Mouse (Mus musculus) heart, embryonic 16.5 days (tissue): ENCODE data around the gene Ppfibp1. TPM values are rescaled to one million over a fixed set of nuclear protein-coding genes. Genes with fewer than 3 reads are reported as not detected.

Source experiments
- ATAC-seq: fragments of 200-750 bp; cut with Nextera tagmentation; replicated peaks from 2 replicates; pipeline ENCODE4 v1.8.0; 2017; ENCODE audit warnings: moderate number of reproducible peaks; ENCODE audit not compliant: insufficient read depth, low FRiP score; ENCODE audit errors: extremely low read depth
- H3K27ac ChIP-seq: fragments of 300-500 bp; sonication (generic); 2 replicates; pipeline ENCODE4 v1.5.1; 2014; ENCODE audit warnings: mild to moderate bottlenecking, low read length, control low read depth, moderate library complexity
- H3K27me3 ChIP-seq: fragments of 300-500 bp; sonication (generic); 2 replicates; pipeline ENCODE4 v1.6.1; 2014; ENCODE audit warnings: low read length, mixed read lengths; ENCODE audit not compliant: control insufficient read depth, insufficient read depth
- H3K36me3 ChIP-seq: fragments of 300-500 bp; sonication (generic); 2 replicates; pipeline ENCODE4 v1.6.1; 2014; ENCODE audit not compliant: control insufficient read depth, insufficient read depth
- H3K4me1 ChIP-seq: fragments of 300-500 bp; sonication (generic); 2 replicates; pipeline ENCODE4 v1.6.1; 2014; ENCODE audit warnings: low read length, mixed read lengths; ENCODE audit not compliant: control insufficient read depth, insufficient read depth
- H3K4me2 ChIP-seq: fragments of 300-500 bp; sonication (generic); 2 replicates; pipeline ENCODE4 v1.6.1; 2014; ENCODE audit warnings: low read depth, mild to moderate bottlenecking, control low read depth, low read length
- H3K4me3 ChIP-seq: fragments of 300-500 bp; sonication (generic); 2 replicates; pipeline ENCODE4 v1.5.1; 2014; ENCODE audit warnings: mild to moderate bottlenecking, control low read depth, low read length
- H3K9ac ChIP-seq: fragments of 300-500 bp; sonication (generic); 2 replicates; pipeline ENCODE4 v1.6.1; 2014; ENCODE audit warnings: low read length, control low read depth
- H3K9me3 ChIP-seq: fragments of 300-500 bp; sonication (generic); replicated peaks from 2 replicates; pipeline ENCODE4 v1.6.1; 2016; ENCODE audit warnings: low read length; ENCODE audit not compliant: control insufficient read depth
- WGBS: fragments of 180-500 bp; shearing (Covaris S2); extraction: QIAGEN DNeasy Blood & Tissue Kit; methylation state at CpG from one replicate; pipeline ENCODE4 v1.1.7; 2014; 5-methylcytosine and 5-hydroxymethylcytosine counted together
- polyA plus RNA-seq: library from polyadenylated mRNA; unstranded; fragments of >200 nt; fragmentation: Nextera tagmentation; extraction: Ambion mirVana; gene quantifications from 2 replicates; pipeline ENCODE4 v1.2.1, GENCODE M21; 2015

Gene Ppfibp1
- polyA plus RNA-seq, 1 experiment from 2014 or later, result 49.8 TPM

- Histone ChIP-seq H3K9me3 (no peaks in the 10 kb centered on the region), H3K36me3 (0 out of 2 replicates have a peak, but pooled peaks cover 2% of the 10 kb centered on the region), H3K27ac (peak overlapping the region; percentile 21; the same call in 1 of the 2 replicates), H3K9ac (no peak overlapping the region), H3K4me3 (no peak overlapping the region), H3K4me1 (peaks cover 38% of the 10 kb centered on the region), H3K4me2 (no peak overlapping the region), H3K27me3 (no peaks in the 10 kb centered on the region)
- ATAC-seq, result no peak
- WGBS, result 58% methylated on average over 8 of the region's 8 CpGs
Measured at GRCm38 (mm10) chr6:146976446-146976845, 88.2 kb downstream of the Ppfibp1 start.

GRCm38 (mm10) chr6:146978691-146979114 lies 90.4 kb downstream of the Ppfibp1 start:
- WGBS, result 50% methylated on average over 5 of the region's 5 CpGs
- Histone ChIP-seq H3K27ac (peak overlapping the region; percentile 88; the same call in 1 of the 2 replicates), H3K4me2 (no peak overlapping the region), H3K4me1 (peaks cover 31% of the 10 kb centered on the region), H3K36me3 (0 out of 2 replicates have a peak, but pooled peaks cover 2% of the 10 kb centered on the region), H3K9ac (no peak overlapping the region), H3K4me3 (no peak overlapping the region), H3K27me3 (no peaks in the 10 kb centered on the region), H3K9me3 (no peaks in the 10 kb centered on the region)
- no peak for ATAC-seq

- no peak; the same call in 1 of the 2 replicates for ATAC-seq
- Histone ChIP-seq H3K9me3 (no peaks in the 10 kb centered on the region), H3K4me2 (peak overlapping the region; percentile 17; the same call in 1 of the 2 replicates), H3K36me3 (0 out of 2 replicates have a peak, but pooled peaks cover 2% of the 10 kb centered on the region), H3K9ac (peak overlapping the region; percentile 5; the same call in 1 of the 2 replicates), H3K27me3 (no peaks in the 10 kb centered on the region), H3K4me1 (peaks cover 31% of the 10 kb centered on the region), H3K27ac (peak overlapping the region; percentile 88), H3K4me3 (no peak overlapping the region)
- 63% methylated on average over 1 of the region's 1 CpGs for WGBS
Measured at GRCm38 (mm10) chr6:146979115-146979744, 90.9 kb downstream of the Ppfibp1 start.

GRCm38 (mm10) chr6:146979953-146980352 lies 91.7 kb downstream of the Ppfibp1 start:
- Histone ChIP-seq H3K9me3 (no peaks in the 10 kb centered on the region), H3K9ac (no peak overlapping the region; the same call in 1 of the 2 replicates), H3K27me3 (no peaks in the 10 kb centered on the region), H3K4me1 (peaks cover 35% of the 10 kb centered on the region), H3K4me2 (no peak overlapping the region), H3K4me3 (no peak overlapping the region), H3K27ac (peak overlapping the region; percentile 88), H3K36me3 (0 out of 2 replicates have a peak, but pooled peaks cover 2% of the 10 kb centered on the region)
- WGBS, result 20% methylated on average over 3 of the region's 3 CpGs
- ATAC-seq, result peak; percentile 83

- Histone ChIP-seq H3K27me3 (no peaks in the 10 kb centered on the region), H3K27ac (no peak overlapping the region), H3K4me3 (no peak overlapping the region), H3K36me3 (0 out of 2 replicates have a peak, but pooled peaks cover 2% of the 10 kb centered on the region), H3K4me2 (no peak overlapping the region), H3K4me1 (peaks cover 34% of the 10 kb centered on the region), H3K9me3 (no peaks in the 10 kb centered on the region), H3K9ac (no peak overlapping the region)
- no peak for ATAC-seq
- WGBS, result 79% methylated on average over 1 of the region's 1 CpGs
Measured at GRCm38 (mm10) chr6:146981249-146981835, 93.1 kb downstream of the Ppfibp1 start.

- Histone ChIP-seq H3K4me3 (no peak overlapping the region), H3K4me2 (no peak overlapping the region), H3K27me3 (no peaks in the 10 kb centered on the region), H3K4me1 (peaks cover 26% of the 10 kb centered on the region), H3K27ac (no peak overlapping the region), H3K9me3 (no peaks in the 10 kb centered on the region), H3K36me3 (no peaks in the 10 kb centered on the region), H3K9ac (no peak overlapping the region)
- 58% methylated on average over 3 of the region's 3 CpGs for WGBS
- peak; percentile 57 for ATAC-seq
Measured at GRCm38 (mm10) chr6:146984569-146984968, 96.3 kb downstream of the Ppfibp1 start.

GRCm38 (mm10) chr6:146994236-146994635 lies 105.9 kb downstream of the Ppfibp1 start:
- Histone ChIP-seq H3K9ac (no peak overlapping the region), H3K4me1 (peaks cover 15% of the 10 kb centered on the region), H3K4me3 (no peak overlapping the region), H3K4me2 (no peak overlapping the region), H3K27me3 (no peaks in the 10 kb centered on the region), H3K27ac (no peak overlapping the region), H3K36me3 (peaks cover 7% of the 10 kb centered on the region), H3K9me3 (no peaks in the 10 kb centered on the region)
- 40% methylated on average over 5 of the region's 5 CpGs for WGBS
- no peak for ATAC-seq

- ATAC-seq, result no peak
- Histone ChIP-seq H3K4me2 (no peak overlapping the region), H3K36me3 (peaks cover 10% of the 10 kb centered on the region), H3K9me3 (no peaks in the 10 kb centered on the region), H3K4me1 (peaks cover 12% of the 10 kb centered on the region), H3K9ac (no peak overlapping the region), H3K27me3 (no peaks in the 10 kb centered on the region), H3K27ac (no peak overlapping the region), H3K4me3 (no peak overlapping the region)
- 72% methylated on average over 2 of the region's 2 CpGs for WGBS
Measured at GRCm38 (mm10) chr6:146995391-146995790, 107.1 kb downstream of the Ppfibp1 start.

- no peak overlapping the region for H3K27ac ChIP-seq
- no peak overlapping the region for H3K9ac ChIP-seq
- H3K4me1 ChIP-seq, result peaks cover 12% of the 10 kb centered on the region
- no peak overlapping the region for H3K4me3 ChIP-seq
- H3K9me3 ChIP-seq, result no peaks in the 10 kb centered on the region
- no peak overlapping the region for H3K4me2 ChIP-seq
- peaks cover 9% of the 10 kb centered on the region for H3K36me3 ChIP-seq
- ATAC-seq, result no peak
- no peaks in the 10 kb centered on the region for H3K27me3 ChIP-seq
- WGBS, result 84% methylated on average over 6 of the region's 6 CpGs
Measured at GRCm38 (mm10) chr6:146995878-146996277, 107.6 kb downstream of the Ppfibp1 start.
